Mouse (Mus musculus) neural tube, embryonic 13.5 days (tissue): ENCODE results near the gene Zfp811. TPM values are rescaled to one million over a fixed set of nuclear protein-coding genes. Genes with fewer than 3 reads are reported as not detected.
"Not testable (repeated sequence)": the region's sequence is repeated elsewhere in the genome, so short reads cannot be mapped to it uniquely, and the experiment has no call there.

Experiments
- ATAC-seq: fragments of 200-750 bp; cut with Nextera tagmentation; 2 replicates; pipeline ENCODE4 v1.8.0; 2017; ENCODE audit warnings: low read depth, mild to moderate bottlenecking, moderate TSS enrichment, moderate library complexity
- H3K27ac ChIP-seq: fragments of 300-500 bp; sonication (generic); replicated peaks from 2 replicates; pipeline ENCODE4 v1.5.1; 2015; ENCODE audit warnings: moderate library complexity, mild to moderate bottlenecking, inconsistent platforms
- H3K27me3 ChIP-seq: fragments of 300-500 bp; sonication (generic); 2 replicates; pipeline ENCODE4 v1.6.1; 2015; ENCODE audit warnings: mild to moderate bottlenecking, inconsistent platforms
- H3K36me3 ChIP-seq: fragments of 300-500 bp; sonication (generic); 2 replicates; pipeline ENCODE4 v1.6.1; 2015; ENCODE audit warnings: mild to moderate bottlenecking, inconsistent platforms
- H3K4me1 ChIP-seq: fragments of 300-500 bp; sonication (generic); replicated peaks from 2 replicates; pipeline ENCODE4 v1.6.1; 2015; ENCODE audit warnings: inconsistent platforms
- H3K4me2 ChIP-seq: fragments of 300-500 bp; sonication (generic); 2 replicates; pipeline ENCODE4 v1.6.1; 2015; ENCODE audit warnings: inconsistent platforms, mild to moderate bottlenecking, moderate library complexity
- H3K4me3 ChIP-seq: fragments of 300-500 bp; sonication (generic); 2 replicates; pipeline ENCODE4 v1.5.1; 2015; ENCODE audit warnings: mild to moderate bottlenecking, inconsistent platforms
- H3K9ac ChIP-seq: fragments of 300-500 bp; sonication (generic); 2 replicates; pipeline ENCODE4 v1.6.1; 2015; ENCODE audit warnings: moderate library complexity, mild to moderate bottlenecking, inconsistent platforms
- H3K9me3 ChIP-seq: fragments of 300-500 bp; sonication (generic); 2 replicates; pipeline ENCODE4 v1.6.1; 2016; ENCODE audit warnings: inconsistent platforms
- WGBS: fragments of 180-500 bp; shearing (Covaris S2); methylation state at CpG from one replicate; pipeline ENCODE4 v1.1.7; 2015; 5-methylcytosine and 5-hydroxymethylcytosine counted together
- polyA plus RNA-seq: library from polyadenylated mRNA; unstranded; fragments of >200 nt; fragmentation: Nextera tagmentation; extraction: Ambion mirVana; gene quantifications from 2 replicates; pipeline ENCODE4 v1.2.1, GENCODE M21; 2015

Zfp811 gene
- 48.7 and 55.0 TPM in 2 replicates for polyA plus RNA-seq

DNA sequence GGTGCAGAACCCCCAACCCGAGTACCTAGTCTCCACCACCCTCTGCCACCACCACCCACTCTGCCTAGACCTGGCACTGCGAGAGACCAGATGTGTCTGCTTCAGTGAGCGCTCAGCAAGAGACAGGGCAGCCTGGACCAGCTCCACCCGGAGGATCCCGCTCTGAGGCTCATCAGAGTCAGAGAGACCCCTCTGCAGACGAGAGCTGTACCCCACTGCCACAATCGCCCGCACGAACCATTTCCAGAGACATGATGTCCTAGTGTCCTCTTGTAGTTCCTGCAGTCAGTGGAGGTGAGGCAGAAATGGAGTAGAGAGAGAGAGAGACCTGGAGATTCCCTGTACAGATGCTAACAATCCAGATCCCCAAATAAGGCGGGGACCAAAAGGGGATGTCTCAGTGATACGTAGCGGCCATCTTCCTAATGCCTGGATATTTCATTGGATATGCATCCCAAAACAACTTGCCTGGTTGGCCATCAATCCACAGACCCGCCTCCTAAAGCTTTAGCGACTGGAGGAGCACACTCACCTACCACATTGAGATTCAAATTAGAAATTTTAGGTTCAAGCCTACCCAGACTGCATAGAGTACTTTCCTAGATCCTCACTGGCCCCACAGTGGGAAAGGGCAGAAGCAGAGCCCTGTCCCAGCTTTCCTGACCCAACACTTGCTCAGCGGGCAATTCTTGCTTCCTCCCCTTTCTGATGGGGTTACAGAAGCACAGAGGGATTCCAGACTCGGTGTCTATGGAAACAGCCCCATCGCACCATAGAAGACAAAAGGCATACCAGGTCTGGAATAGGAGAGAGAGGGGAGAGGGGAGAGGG lies at the start of gene Zfp811:
TSS of gene Zfp811 (minus strand) at position 388 of the 831 bp plus-strand sequence.
- Histone ChIP-seq H3K4me3 (peak within 1 kb of the TSS; percentile 65), H3K9me3 (no peaks in the 10 kb centered on the region), H3K27me3 (no peaks in the 10 kb centered on the region), H3K36me3 (0 out of 2 replicates have a peak, but pooled peaks cover 1% of the 10 kb centered on the region), H3K4me1 (peaks cover 31% of the 10 kb centered on the region), H3K27ac (peak within 1 kb of the TSS; percentile 95), H3K9ac (peak within 1 kb of the TSS; percentile 83), H3K4me2 (peak within 1 kb of the TSS; percentile 68)
- under 1% methylated on average over 17 of the region's 17 CpGs for WGBS
- peak; percentile 95 for ATAC-seq

- not testable (repeated sequence) for H3K9ac ChIP-seq, H3K4me3 ChIP-seq, H3K9me3 ChIP-seq, H3K4me1 ChIP-seq, H3K27me3 ChIP-seq, H3K4me2 ChIP-seq, H3K36me3 ChIP-seq, H3K27ac ChIP-seq, ATAC-seq
- WGBS = 73% methylated on average over 4 of the region's 6 CpGs
These were observed 47.0 kb upstream of the Zfp811 start for GRCm38 (mm10) chr17:32856713-32857112.

DNA sequence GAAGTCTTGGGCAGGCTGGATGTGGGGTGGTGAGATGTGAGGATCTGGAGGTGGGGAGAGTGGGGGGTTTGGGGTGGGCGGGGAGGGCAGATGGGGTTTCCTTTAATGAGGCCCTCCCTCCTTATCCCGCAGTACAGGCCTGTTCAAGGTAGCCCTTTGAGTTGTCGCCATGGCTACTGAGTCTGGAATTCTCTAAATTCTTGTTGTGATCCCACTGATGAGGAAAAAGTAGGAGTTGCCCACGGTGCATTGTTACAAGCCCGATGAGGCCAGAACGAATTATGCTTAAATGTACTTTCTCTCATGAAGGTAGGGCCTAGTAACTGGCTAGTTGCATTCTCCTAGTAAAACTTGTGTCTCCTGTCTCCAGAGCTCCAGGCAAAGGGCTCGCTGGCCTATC lies 41.9 kb upstream of the Zfp811 start:
- WGBS = 35% methylated on average over 7 of the region's 7 CpGs
- H3K4me1 ChIP-seq = no peaks in the 10 kb centered on the region; the same call in 1 of the 2 replicates
- no peak overlapping the region for H3K4me3 ChIP-seq
- no peak overlapping the region for H3K27ac ChIP-seq
- no peaks in the 10 kb centered on the region for H3K27me3 ChIP-seq
- H3K9me3 ChIP-seq = no peaks in the 10 kb centered on the region
- ATAC-seq = no peak
- H3K36me3 ChIP-seq = no peaks in the 10 kb centered on the region
- no peak overlapping the region for H3K9ac ChIP-seq
- H3K4me2 ChIP-seq = no peak overlapping the region

DNA sequence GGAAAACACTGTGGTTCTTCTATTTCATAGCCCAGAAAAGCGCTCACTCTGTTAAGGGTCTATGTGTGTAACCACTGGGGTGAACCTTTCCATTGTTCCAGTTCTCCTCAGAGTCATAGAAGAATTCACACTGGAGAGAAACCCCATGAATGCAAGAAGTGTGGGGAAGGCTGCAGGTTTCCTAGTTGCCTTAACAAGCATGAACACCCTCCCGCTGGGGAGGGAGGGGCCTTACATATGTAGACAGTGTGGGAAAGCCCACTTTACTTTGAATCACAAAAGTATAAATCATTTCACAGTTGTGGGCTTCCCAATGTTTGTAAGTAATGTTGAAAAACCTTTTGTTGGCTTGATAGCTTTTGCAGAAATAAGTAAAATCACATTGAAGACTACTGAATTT lies 31.7 kb upstream of the Zfp811 start:
- Histone ChIP-seq H3K9me3 (0 out of 2 replicates have a peak, but pooled peaks cover 5% of the 10 kb centered on the region), H3K4me3 (no peak overlapping the region), H3K4me1 (peaks cover 7% of the 10 kb centered on the region; the same call in 1 of the 2 replicates), H3K36me3 (no peaks in the 10 kb centered on the region), H3K27ac (no peak overlapping the region), H3K27me3 (no peaks in the 10 kb centered on the region), H3K4me2 (no peak overlapping the region), H3K9ac (no peak overlapping the region)
- no peak for ATAC-seq
- WGBS = 34% methylated on average over 2 of the region's 2 CpGs

DNA sequence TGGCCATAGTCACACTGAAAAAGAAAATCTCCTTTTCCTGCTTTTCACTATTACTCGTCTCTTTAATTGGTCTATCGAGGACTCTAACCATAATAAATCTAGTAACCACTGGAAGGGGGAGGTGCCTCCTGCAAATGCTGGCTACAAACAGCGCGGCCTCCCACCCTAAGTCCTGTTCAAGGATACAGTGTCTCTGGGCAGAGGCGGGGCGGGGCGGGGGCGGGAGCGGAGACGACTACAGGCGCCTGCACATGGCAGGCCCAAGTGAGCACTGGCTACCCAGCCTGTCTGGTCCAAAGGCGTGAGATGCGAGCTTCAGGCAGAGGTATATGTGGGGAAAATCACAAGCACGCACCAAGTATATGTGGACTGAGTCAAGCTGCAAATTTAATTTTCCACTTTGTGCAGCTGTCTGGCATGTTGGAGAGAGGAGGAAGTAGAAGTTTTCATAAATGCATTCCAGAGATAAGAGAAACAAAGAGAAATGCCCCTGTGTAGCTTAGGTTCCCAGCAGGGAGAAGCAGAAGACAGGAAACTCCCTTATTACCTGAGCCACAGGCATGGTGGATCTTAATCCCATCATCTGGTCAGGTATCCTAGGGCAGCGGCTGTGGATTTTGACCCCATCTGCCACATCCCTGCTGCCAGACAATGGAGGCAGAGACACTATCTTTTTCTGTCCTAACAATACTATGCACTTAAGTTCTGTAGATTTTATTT lies 29.5 kb upstream of the Zfp811 start:
- H3K27me3 ChIP-seq = no peaks in the 10 kb centered on the region
- peaks cover 7% of the 10 kb centered on the region; the same call in 1 of the 2 replicates for H3K4me1 ChIP-seq
- no peak overlapping the region for H3K4me2 ChIP-seq
- no peak overlapping the region for H3K4me3 ChIP-seq
- 46% methylated on average over 15 of the region's 15 CpGs for WGBS
- H3K27ac ChIP-seq = no peak overlapping the region
- no peaks in the 10 kb centered on the region for H3K36me3 ChIP-seq
- ATAC-seq = no peak; the same call in 1 of the 2 replicates
- 0 out of 2 replicates have a peak, but pooled peaks cover 5% of the 10 kb centered on the region for H3K9me3 ChIP-seq
- no peak overlapping the region for H3K9ac ChIP-seq

DNA sequence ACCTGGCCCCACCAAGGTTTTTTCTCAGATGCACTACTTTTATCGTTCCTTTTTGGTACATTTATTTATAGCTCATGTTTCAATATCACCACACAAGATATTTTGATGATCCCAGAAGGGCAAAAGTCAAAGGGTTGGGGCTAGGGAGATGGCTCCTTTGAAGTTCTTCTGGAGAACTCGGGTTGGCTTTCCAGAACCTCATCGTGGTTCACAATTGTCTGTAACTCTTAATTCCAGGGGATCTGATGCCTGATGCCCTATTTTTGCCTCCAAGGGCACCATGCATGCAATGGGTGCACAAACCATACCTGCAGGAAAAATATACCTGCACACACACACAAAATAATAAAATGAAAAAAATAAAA lies 20.7 kb upstream of the Zfp811 start:
- Histone ChIP-seq H3K27me3 (no peaks in the 10 kb centered on the region), H3K9me3 (no peaks in the 10 kb centered on the region), H3K27ac (peak overlapping the region; percentile 87; the same call in 1 of the 2 replicates), H3K4me1 (peaks cover 19% of the 10 kb centered on the region), H3K4me2 (peak overlapping the region; percentile 89), H3K4me3 (peak overlapping the region; percentile 87), H3K9ac (0 out of 2 replicates have a peak overlapping the region, but pooled peaks have one; percentile 99), H3K36me3 (peaks cover 17% of the 10 kb centered on the region)
- WGBS = 41% methylated on average over 3 of the region's 3 CpGs
- no peak; the same call in none of the 2 replicates for ATAC-seq

DNA sequence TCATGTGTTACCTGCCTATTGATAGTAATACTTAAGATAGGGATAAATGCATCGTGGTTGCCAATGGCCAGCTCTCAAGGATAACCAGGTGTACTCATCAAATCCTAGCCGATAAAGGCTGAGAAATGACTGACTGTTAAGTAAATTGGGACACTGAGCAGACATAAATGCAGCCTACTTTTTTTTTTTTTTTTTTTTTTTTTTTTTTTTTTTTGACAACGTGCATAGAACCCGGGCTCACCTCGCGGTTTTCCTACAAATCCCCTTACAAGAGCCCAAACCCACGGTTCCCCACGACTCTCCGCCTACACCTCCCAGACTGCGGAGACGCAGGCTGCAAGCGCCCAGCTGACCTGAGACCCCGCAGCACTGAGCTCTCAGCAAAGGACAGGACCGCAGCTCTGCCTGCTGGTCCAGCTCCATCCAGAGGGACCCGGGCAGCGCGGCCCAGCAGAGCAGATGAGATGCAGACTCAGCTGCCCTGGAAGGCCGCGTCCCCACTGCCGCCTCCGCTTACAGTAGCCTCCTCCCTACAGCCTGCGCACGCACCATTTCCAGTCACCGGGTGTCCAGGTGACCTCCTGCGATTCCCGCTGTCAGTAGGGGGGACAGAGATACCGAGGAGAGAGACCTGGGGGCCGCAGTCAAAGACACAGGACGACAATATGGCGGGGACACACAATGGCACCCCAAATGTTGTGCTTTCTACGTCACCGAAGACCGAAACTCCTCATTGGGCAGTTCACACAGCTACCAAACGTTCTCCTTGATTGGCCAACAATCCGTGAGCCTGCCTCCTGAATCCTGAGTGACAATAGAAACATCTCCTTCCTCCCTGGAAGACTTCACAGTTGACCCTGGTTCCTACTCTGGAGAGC lies 20.0 kb upstream of the Zfp811 start, which contains the start of gene Zfp799:
TSS of gene Zfp799 (minus strand) at position 722 of the 878 bp plus-strand sequence.
- Histone ChIP-seq H3K36me3 (peaks cover 23% of the 10 kb centered on the region), H3K27me3 (no peaks in the 10 kb centered on the region), H3K27ac (peak within 1 kb of the TSS; percentile 87), H3K9ac (peak within 1 kb of the TSS; percentile 99), H3K4me2 (peak within 1 kb of the TSS; percentile 89), H3K4me3 (peak within 1 kb of the TSS; percentile 87), H3K9me3 (no peaks in the 10 kb centered on the region), H3K4me1 (peaks cover 19% of the 10 kb centered on the region)
- peak; percentile 99 for ATAC-seq
- 2% methylated on average over 35 of the region's 35 CpGs for WGBS

- Histone ChIP-seq H3K4me2 (no peak overlapping the region), H3K4me3 (no peak overlapping the region), H3K9ac (no peak overlapping the region), H3K36me3 (peaks cover 50% of the 10 kb centered on the region), H3K9me3 (no peaks in the 10 kb centered on the region), H3K27ac (no peak overlapping the region; the same call in 1 of the 2 replicates), H3K4me1 (peaks cover 5% of the 10 kb centered on the region), H3K27me3 (no peaks in the 10 kb centered on the region)
- 89% methylated on average over 1 of the region's 1 CpGs for WGBS
- ATAC-seq = no peak
These were observed 6.5 kb upstream of the Zfp811 start for GRCm38 (mm10) chr17:32816074-32816784.

DNA sequence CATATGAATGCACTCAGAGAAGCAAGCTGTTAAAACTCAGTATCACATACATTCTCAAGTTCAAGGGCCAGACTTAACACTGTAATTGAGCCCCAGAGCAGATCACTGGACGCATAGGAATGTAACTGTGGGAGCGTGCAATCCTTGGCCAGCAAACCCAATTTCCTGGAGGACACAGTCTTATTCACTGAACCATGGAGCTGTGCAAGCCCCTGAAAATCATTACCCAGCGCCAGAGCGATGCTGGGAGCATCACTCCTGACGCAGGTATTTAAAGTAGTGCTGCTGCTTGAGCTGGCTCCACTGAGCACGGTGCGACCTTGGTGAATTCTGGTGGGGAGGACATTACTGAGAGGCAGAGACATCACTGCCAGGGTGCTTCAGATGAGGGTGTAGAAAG lies 4.4 kb upstream of the Zfp811 start:
- Histone ChIP-seq H3K27me3 (no peaks in the 10 kb centered on the region), H3K4me1 (peaks cover 12% of the 10 kb centered on the region), H3K9me3 (no peaks in the 10 kb centered on the region), H3K9ac (no peak overlapping the region), H3K4me3 (no peak overlapping the region), H3K27ac (no peak overlapping the region), H3K4me2 (no peak overlapping the region), H3K36me3 (peaks cover 32% of the 10 kb centered on the region)
- 85% methylated on average over 7 of the region's 7 CpGs for WGBS
- no peak for ATAC-seq

DNA sequence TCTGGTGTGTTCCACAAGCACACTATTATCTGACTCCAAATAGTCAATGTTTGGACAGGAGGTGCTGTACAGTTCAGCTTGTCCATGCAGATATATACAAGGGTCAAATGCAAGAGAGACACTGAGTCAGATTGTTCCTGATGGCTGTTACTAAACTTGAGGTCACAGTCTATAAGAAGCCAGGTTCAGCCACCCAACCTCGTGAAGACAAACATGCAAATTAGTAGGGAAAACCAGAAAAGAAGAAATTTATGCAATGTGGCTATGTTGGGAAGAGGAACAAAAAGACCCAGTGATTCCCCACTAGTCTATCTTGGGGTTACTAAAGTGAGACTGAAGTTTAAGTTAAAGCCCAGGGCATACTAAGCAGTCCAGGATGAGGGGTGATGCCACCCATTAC lies 917 bp upstream of the Zfp811 start:
- H3K27ac ChIP-seq = peak overlapping the region; percentile 95
- H3K4me1 ChIP-seq = peaks cover 31% of the 10 kb centered on the region
- ATAC-seq = no peak
- H3K27me3 ChIP-seq = no peaks in the 10 kb centered on the region
- peaks cover 6% of the 10 kb centered on the region; the same call in 1 of the 2 replicates for H3K36me3 ChIP-seq
- 31% methylated on average over 1 of the region's 1 CpGs for WGBS
- peak overlapping the region; percentile 68 for H3K4me2 ChIP-seq
- H3K4me3 ChIP-seq = peak overlapping the region; percentile 65; the same call in 1 of the 2 replicates
- no peaks in the 10 kb centered on the region for H3K9me3 ChIP-seq
- H3K9ac ChIP-seq = no peak overlapping the region

DNA sequence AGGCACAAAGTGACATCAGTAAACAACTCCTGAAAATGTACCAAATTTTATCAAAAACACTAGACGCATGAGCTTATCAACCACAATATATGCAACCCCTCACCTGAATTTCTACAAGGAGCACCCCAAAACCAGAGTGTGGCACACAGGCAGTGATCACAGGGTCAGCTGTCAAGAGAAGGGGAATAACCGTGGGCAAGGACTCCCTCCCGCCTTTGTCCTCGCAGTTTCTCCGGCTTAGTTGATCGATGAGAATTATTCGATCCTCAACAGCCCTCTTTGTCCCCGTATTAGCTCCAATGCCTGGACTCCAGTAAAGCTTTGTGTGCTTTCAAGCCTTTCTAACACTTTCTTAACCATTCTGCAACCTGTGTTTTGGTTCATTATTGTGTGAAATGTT lies 810 bp downstream of the Zfp811 start:
- Histone ChIP-seq H3K27ac (peak overlapping the region; percentile 95), H3K36me3 (no peaks in the 10 kb centered on the region), H3K4me3 (peak overlapping the region; percentile 65), H3K4me1 (peaks cover 31% of the 10 kb centered on the region), H3K9me3 (no peaks in the 10 kb centered on the region), H3K4me2 (peak overlapping the region; percentile 68), H3K27me3 (no peaks in the 10 kb centered on the region), H3K9ac (peak overlapping the region; percentile 83)
- WGBS = 9% methylated on average over 8 of the region's 8 CpGs
- peak; percentile 46; the same call in 1 of the 2 replicates for ATAC-seq
